Mouse (Mus musculus) G1E (cell line): ENCODE results near the gene Tubd1.

Source experiments
- CTCF ChIP-seq: IDR thresholded peaks from 2 replicates; pipeline ENCODE4 v1.5.1; 2012; ENCODE audit warnings: low read depth, low read length, inconsistent platforms, mixed read lengths
- GATA1 ChIP-seq: IDR thresholded peaks from 2 replicates; pipeline ENCODE4 v1.6.1; 2012; ENCODE audit warnings: borderline replicate concordance, low read length, inconsistent platforms, mixed read lengths
- GATA2 ChIP-seq: IDR thresholded peaks from 2 replicates; pipeline ENCODE4 v1.6.1; 2012; ENCODE audit warnings: low read depth, low read length, inconsistent platforms, borderline replicate concordance
- POLR2AphosphoS5 ChIP-seq: IDR thresholded peaks from 2 replicates; pipeline ENCODE4 v1.6.1; 2012; ENCODE audit warnings: low read depth, low read length, inconsistent platforms; ENCODE audit not compliant: insufficient replicate concordance
- TAL1 ChIP-seq: conservative IDR thresholded peaks from 2 replicates; pipeline ENCODE4 v1.6.1; 2012; ENCODE audit warnings: low read depth, low read length, inconsistent platforms, mixed read lengths

GRCm38 (mm10) chr11:86534201-86534910, 10.4 kb upstream of the Tubd1 start:
- TF ChIP-seq CTCF (no peak), POLR2AphosphoS5 (no peak), TAL1 (no peak), GATA1 (no peak), GATA2 (no peak)
